Mouse (Mus musculus) left cerebral cortex, adult 18-20 months (tissue): Measurements from ENCODE around the gene Zc3h14. TPM values are rescaled to one million over a fixed set of nuclear protein-coding genes. Genes with fewer than 3 reads are reported as not detected.

ENCODE experiments used
- DNase-seq, 2 experiments: peaks; one replicate each; pipeline ENCODE4 v3.0.0; 2021 to 2022; ENCODE audit warnings: low spot score in 2 of 2, mixed read lengths in 1 of 2
- total RNA-seq, 2 experiments: library from RNA; stranded (reverse); gene quantifications; 2 replicates each; pipeline ENCODE4 v1.2.3; 2021

Zc3h14 gene
- total RNA-seq, 2 experiments from 2014 or later = 96.0 to 97.4 TPM

DNA sequence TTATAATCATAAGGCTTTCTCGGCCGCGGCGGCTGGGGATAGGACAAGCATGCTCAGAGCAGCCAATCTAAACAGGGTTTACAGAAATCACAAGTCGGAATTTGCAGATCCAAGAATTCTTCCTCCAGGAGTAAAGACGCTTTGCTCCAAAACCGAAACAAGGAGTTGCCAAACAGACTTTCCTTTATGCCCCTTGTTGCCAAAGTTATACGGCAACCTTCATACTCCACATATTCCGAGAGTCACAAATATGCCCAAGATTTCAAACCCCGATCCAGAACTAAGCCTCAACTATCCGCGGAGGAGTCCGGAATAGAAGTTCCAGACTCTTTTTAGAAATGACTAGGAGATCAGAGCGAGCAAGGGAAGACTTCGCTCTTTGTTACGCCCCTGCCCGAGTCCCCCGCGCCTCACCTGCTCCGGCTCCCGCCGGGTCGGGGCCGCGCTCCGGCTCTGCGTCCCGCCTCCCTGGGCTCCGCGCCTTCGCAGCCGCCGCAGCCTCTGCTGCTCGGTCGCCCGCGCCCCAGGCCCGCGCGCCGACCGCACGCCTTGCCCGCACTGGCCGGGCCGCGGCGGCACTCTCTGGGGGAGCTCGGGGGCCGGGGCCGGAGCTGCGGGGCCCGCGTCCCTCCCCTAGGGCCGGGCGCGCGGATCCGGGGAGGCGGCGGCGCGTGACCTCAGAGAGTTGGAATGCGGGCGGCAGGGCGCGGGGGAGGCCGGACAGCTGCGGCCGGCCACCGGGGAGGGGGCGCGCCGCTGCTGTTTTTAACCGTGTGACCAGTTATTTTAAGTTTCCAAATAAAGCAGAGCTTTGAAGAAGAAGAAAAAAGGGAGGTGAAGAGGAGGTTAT is 9.6 kb upstream of the Zc3h14 start, which contains the start of gene Ptpn21:
Gene Ptpn21 (minus strand): TSS at position 455 of the 850 bp plus-strand sequence.
- DNase-seq = peak; percentile 39 to 42

DNA sequence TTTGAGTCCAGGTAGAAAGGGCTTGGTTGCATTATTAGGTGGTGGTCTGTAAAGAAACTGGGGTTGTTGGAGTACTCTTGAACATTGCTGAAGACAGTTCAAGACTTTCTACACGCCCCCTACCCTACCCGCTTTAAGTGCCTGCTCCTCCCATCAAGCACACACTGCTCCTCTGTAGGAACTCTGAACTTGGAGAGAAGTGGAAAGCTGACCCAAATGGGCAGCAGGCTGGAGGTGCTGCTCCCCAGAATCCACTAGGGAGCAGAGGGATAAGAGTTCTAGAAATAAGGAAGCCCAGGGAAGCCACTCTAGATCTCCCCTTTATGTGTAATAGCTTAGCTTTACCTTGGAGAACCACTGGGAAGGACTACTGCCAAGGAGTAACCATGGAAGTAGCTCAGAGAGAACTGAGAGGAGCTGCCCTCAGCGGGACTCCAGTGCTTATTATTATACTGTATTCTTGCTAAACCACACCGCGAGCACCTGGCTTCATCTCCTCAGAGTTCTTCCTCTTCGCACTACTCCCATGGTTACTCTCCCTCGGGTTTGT is 8.9 kb upstream of the Zc3h14 start:
- DNase-seq = no peak

GRCm38 (mm10) chr12:98741011-98741501 is 5.7 kb upstream of the Zc3h14 start:
- no peak for DNase-seq

- no peak for DNase-seq
Observed at GRCm38 (mm10) chr12:98745626-98746025, 1.1 kb upstream of the Zc3h14 start.

- peak in 1 of 2 experiments; percentile 35 for DNase-seq
Observed at GRCm38 (mm10) chr12:98746131-98746530, 633 bp upstream of the Zc3h14 start.

GRCm38 (mm10) chr12:98747380-98747753 is 603 bp downstream of the Zc3h14 start:
- DNase-seq = no peak

- DNase-seq = no peak
Observed at GRCm38 (mm10) chr12:98757636-98758035, 10.9 kb downstream of the Zc3h14 start.

- DNase-seq = no peak
Observed at GRCm38 (mm10) chr12:98759700-98760099, 12.9 kb downstream of the Zc3h14 start.

GRCm38 (mm10) chr12:98766241-98766640 is 19.5 kb downstream of the Zc3h14 start:
- DNase-seq = no peak

DNA sequence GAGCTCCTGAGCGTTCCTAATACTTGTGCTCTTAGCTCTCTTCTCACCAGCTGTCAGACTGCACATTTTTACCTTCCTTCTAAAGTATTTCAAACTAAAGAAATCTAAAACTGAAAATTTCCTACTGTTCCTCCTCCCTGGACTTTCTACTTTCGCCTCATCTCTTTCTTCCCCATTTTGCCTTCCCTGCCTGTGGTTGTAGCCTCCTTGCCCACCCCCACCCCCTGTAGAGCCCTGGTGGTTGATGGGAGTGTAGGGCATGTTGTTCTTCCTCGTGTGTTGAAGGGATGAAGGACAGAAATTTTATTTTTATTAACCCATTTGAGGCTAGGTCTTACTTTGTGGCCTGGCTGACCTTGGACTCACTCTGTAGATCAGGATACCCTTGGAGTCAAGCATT is 30.7 kb downstream of the Zc3h14 start:
- DNase-seq = no peak

GRCm38 (mm10) chr12:98779148-98779547 is 32.4 kb downstream of the Zc3h14 start:
- peak; percentile 43 to 47 for DNase-seq

DNA sequence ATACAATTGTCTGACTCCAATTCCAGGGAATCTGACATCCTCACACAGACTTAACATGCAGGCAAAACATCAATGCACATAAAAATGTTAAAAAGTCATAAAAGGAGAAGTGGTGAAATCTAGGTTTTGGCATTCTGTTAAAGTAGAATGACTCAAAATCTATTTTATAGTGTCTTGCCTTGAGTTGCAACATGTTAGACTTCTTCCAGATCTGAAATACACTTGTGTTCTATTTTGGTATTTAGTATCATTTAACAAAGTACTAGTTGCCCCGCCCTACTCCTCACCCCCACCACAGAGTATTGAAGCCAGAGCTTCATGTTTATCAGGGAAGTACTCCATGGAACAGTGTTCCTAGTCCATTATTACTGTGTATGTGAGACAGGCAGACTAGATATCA is 37.5 kb downstream of the Zc3h14 start:
- no peak for DNase-seq

- no peak for DNase-seq
Observed at GRCm38 (mm10) chr12:98795731-98796318, 49.1 kb downstream of the Zc3h14 start.

DNA sequence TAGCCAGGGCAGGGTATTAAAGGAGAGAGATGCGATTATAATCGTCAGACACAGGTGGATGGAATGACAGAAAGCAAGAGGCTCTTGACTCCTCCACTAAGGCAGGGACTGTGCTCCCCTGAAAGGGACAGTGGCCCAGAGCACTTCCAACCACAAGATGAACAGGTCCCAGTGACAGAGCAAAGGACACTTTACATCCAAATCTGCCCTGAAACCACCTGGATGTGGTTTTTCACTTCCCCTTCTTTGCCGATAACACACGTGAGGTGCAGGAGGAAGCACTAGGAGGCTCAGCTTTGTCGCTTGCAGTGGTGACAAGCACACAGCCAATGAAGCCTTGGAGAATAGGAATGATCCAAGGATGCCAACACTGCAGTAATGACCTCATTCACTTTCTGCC is 53.6 kb downstream of the Zc3h14 start:
- DNase-seq = no peak

- DNase-seq = no peak
Observed at GRCm38 (mm10) chr12:98802245-98802644, 55.5 kb downstream of the Zc3h14 start.

- no peak for DNase-seq
Observed at GRCm38 (mm10) chr12:98804078-98804748, 57.4 kb downstream of the Zc3h14 start.

DNA sequence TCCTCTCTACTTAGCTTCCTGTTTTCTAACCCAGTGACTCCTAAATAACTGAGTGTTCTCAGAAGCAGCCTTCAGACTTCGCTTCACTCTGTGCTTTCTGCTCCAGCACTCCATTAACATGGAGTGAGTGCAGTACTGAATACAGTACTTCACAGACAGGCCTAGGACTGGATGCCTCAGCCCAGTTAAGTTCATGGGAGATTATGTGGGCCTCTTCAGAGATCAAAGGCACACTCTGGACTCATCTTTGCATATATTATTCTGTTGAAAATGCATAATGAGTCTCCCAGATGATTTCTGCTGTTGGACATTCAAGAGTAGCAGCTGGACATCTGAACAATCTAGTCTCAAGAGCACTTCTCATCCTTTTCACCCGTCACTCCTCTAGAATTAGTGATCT is 74.0 kb downstream of the Zc3h14 start:
- no peak for DNase-seq

GRCm38 (mm10) chr12:98831122-98831521 is 84.4 kb downstream of the Zc3h14 start:
- DNase-seq = no peak

GRCm38 (mm10) chr12:98832929-98833598 is 86.3 kb downstream of the Zc3h14 start:
- DNase-seq = no peak

- DNase-seq = no peak
Observed at GRCm38 (mm10) chr12:98833901-98834300, 87.1 kb downstream of the Zc3h14 start.

GRCm38 (mm10) chr12:98834879-98835278 is 88.1 kb downstream of the Zc3h14 start:
- DNase-seq = no peak
